Mouse (Mus musculus) MN1 (cell line): ENCODE data around the gene Cd53.

ENCODE experiments used
- DNase-seq: peaks from one replicate; pipeline ENCODE4 v3.0.0-alpha.2; 2016; ENCODE audit warnings: low spot score

Cd53 gene

DNA sequence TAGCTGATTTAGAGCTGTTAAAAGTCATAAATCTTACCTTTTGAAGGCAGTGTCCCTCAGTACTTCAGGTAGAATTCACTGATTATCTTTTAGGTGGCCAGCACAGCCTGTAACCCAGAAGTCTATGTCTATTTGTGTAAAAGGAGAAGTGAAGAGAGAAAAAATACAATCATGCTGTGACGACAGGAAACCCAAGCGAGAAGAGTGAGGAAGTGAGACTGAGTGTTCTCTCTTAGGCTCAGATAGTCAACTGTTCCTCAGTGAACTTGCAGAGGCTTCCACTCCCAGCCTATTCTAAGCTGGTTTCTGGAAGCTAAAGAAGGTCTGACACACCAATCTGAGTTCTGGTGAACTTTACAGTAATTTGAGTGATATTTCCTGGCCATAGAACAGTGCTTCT, at the start of gene Cd53:
TSS of gene Cd53 (minus strand) at position 220 of the 400 bp plus-strand sequence.
- DNase-seq, result no peak

DNA sequence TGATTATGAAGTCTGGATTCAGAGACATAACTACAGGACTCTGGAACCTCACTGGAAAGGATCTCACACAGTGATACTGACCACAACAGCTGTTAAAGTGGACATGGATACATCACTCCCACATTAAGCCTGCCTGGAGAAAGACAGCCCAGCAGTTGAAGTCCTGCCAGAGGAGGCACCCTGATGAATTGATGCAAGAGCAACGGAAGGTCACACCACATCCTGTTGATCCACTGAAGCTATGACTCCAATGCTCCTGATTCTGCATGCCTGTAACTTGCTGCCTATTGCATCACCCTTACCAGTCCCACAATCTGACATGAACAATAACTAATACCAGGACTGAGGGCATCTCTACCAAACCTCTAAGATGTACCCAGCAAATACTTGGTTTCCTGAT, 42.2 kb upstream of the Cd53 start:
- peak; percentile 65 for DNase-seq

DNA sequence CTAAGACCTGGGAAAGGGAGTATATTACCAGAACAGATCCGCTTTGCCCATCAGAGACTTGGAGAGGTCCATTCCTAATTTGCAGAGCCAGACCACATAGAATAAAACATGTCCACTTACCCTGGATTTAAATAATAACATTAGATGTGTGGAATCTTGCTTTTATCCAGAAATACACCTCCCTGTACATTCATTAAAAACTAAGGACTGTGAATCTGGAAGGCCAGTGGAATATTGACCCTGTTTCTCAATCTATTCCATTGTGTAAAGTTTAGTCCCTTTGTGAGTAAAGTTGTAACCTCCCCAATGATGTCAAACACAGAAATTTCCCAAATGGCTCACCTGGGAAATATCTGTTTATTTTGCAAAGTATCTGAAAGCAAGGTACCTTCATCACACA, 36.2 kb upstream of the Cd53 start, which contains the start of gene Olfr266:
TSS of gene Olfr266 (minus strand) at position 101 of the 400 bp plus-strand sequence.
- no peak for DNase-seq

DNA sequence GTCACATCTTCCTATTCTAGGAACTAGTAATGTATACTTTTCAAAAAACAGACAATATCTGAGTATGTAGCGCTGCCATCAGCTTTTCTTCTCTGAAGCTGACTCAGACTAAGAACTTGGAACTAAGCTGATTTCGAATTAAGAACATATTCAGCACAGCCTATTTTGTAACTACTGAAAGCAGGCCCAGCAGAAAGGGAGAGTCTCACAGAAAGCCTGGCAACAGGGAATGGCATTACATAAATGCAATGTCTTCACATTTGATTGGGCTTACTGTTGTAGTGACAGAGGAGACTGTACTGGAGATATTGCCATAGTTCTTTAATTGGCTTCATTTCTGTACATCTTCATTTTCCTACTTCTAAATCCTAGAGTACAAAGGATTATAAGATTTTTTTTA, 27.7 kb upstream of the Cd53 start:
- no peak for DNase-seq

DNA sequence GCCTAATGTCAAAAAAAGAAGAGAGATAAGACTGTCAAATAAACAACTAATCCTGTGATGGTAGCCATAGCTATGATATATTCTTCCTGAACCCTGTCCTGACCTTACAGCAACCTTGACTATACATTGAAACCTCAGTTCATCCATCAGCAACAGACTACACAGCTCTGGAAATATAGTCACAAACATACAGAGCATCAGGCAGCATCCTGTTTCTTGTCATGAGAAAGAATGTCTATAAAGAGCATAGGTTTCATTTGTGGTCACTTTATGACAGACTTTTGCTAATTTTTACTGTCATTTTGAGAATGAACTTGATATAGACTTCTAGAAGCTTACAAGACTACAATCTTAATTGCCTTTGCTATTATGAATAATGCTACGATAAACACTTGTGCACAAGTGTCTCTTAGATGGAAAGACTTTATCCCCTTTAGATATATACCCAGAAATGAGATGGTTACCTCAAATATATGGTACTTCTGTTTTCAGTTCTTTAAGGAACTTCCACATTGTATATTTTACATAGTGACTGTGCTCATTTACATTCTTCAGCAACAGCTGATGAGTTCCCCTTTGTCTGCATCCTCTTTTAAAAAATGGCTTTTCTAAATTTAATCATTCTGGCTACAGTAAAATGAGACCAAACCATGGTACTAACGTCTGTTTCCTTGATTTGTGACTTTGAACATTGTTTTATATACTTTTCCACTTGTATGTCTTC, 19.2 kb upstream of the Cd53 start:
- no peak for DNase-seq

DNA sequence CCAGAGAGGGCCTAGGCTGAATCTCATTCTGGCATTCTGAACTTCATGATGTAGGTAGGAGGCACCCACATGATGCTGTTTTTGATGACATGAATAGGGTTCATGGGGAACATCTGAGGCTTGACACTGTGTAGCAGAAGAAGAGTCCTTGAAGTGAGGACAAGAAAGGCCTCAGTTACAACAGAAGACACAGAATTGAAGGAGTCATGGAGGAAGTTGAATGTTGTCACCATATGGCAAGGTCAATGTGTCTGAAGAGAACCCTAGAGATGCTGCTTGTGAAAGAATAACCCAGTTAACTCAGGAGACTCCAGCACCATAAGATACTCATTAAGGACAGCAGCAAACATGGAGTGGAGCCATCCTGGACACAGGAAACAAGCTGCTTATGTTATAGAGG, 8.1 kb upstream of the Cd53 start:
- no peak for DNase-seq

DNA sequence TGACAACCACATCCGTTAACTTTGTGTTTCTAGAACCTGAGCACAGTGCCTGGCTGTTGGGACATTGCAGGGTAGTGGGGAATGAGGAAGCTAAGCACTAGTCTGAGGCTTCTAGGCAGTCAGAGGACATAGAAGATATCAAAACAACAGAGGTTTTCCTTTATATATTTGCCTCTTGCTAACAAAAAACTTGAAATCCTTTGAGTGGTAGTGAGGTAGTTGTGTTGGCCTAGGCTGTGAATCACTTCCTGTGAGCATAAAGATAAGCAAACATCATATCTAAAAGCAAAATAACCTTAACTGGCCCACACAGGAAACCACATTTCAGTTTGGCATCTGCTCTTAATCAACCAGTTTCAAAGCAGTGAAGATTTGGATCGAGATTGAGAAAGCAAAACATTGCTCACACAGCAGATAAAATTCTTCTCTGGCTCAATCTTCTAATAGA, 1.5 kb downstream of the Cd53 start:
- DNase-seq, result no peak

DNA sequence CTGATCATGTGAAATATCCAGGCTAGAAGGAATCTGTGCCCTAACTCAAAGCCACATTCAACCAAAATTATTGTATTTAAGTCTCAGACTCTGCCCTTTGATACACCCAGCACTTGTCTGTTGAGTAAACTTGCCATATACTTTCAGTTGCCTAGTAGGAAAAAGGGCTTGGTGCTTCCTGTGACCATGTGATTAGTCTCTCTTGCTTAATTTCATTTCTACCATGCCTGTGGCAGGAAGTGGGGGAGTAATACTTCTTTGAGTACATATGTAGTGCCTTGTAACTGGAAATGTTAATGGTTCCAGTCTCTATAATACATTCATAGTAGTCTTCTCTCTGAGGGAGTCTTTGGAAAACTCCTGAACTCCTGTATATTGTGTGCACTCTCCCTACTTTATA, 2.0 kb downstream of the Cd53 start:
- DNase-seq, result no peak

DNA sequence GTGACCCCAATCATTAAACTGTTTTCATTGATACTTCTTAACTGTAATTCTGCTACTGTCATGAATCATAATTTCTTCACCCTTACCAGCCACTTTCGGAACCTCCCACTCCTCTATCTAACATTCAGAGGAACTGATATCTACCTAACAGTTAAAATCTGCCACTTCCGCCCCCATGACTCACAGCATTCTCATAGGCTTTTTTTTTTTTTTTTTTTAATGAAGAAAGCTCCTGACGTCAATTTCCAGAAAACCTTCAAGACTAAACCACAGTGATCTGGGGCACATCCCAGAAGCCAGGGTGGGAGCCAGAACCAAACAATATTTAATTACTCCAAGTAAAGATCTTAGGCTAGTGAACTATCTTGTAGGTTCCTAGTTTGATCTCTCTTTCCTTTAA, 4.8 kb downstream of the Cd53 start:
- no peak for DNase-seq

DNA sequence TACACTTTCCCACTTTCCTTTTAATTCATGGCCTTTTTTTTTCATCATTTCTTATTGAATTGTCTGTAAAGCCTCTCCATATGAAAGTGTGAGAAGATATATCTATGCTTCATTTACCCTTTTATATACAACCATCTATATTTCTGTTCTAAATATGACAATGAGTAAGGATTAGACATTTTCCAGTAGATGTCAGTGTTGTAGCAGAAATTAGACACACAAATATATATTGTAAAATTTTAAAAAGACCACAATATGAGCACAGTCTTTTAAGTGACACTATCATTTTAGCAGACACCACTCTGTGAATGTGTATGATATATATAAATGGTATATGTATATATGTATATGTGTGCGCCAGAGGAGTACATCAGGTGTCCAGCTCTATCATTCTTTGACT, 18.1 kb downstream of the Cd53 start:
- DNase-seq, result no peak

DNA sequence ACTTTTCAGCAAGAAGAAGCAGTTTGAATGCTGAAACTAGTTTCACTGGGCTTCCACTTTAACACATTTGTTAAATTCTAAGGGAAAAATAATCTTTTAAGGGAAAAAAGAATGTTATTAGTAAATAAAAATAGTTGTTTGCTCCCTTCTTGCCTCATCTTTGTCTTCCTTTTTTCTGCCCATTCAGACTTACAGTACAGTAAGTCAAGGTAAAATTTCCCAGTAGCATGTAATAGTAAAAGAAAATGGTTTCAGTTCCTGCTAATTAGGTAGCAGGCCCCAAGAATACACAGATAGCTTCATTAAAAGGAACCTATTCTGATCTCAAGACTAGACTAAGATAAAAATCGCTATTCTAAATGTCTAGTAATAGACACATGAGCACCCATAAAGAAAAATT, 34.1 kb downstream of the Cd53 start:
- DNase-seq, result no peak

DNA sequence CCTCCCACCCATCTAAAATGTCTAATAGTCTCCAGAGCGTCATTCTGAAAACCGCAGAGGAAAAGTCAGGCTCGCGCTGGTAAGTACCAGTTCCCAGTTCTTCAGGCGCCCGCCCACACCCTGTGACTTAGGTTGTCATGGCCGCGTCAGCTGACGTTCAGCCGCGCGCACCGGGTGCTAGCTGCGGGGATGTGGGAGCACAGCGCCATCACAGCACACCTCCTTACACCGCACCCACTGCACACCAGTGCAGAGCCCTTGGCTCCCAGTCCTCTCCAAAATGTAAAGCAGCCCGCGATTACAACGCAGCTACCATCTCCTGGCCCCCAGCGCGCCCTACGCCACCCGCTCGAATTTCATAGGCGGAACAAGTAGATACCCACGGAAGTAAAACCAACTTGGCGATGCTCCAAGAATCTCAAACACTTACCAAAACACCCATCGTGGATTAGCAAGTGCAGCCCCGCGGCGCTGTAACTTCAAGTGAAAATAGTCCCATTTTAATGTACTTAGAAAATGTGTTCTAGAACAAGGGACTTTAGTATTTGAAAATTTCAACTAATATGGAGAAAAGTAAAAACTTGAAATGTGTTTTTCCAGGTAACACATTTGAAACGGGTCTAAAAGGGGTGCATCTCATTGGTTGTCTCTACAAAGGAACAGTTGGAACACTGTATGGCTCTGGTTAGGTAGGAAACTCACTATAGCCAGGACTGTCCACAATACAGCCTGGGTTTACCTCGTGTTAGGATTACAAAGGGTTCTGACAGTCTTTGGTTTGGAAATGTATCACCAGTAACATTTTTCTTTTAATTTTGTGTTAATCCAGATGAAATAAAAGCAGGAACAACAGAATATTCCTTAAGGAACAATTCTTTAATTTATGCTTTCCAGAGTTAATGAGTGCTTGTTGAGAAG, 67.7 kb downstream of the Cd53 start:
- peak; percentile 88 for DNase-seq

DNA sequence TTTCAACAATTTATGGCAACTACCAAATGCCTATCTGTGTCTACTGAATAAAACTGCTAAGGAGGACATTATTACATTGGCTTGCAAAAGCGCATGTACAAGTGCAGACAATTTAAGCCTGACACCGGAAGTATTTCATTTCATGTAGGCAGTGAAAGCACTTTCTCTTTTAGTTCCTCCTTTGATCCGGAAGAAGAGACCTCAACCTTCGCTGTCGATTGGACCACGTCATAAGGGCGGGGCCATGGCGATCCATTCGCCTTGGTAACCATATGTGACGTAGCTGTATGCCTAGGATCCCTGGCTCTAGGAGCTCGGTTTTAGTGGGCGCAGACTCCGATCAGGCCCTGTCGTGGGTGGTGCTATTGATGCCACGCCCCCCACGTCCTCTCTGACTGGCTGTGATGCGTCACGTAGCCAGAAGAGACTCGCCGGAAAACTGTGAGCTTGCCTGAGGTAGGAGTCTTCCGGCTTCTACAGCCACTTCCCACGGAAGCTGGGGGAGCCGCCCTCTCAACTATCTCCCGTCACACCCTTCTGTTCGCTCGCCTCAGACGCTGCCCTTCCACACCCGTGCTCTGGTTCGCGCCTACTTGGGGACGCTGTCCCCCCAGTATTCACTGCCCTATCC, 68.4 kb downstream of the Cd53 start:
- peak; percentile 98 for DNase-seq
